Mouse (Mus musculus): ENCODE results near the gene Zmiz1.

GRCm38 (mm10) chr14:25602018-25602417 is 143.0 kb downstream of the Zmiz1 start:
- TF ChIP-seq GATA1 (IDR thresholded peaks at IDR 0.05; ENCODE audit: low read length): no peak
- TF ChIP-seq TAL1 (IDR thresholded peaks at IDR 0.05; ENCODE audit: low read length): no peak
